Mouse (Mus musculus) heart, adult 2 months (tissue): ENCODE measurements around the gene Chtop.

Experiments
- CTCF ChIP-seq: fragments of 200-600 bp; IDR thresholded peaks from 2 replicates; pipeline ENCODE4 v1.8.1; 2022; ENCODE audit warnings: antibody characterized with exemption, mild to moderate bottlenecking, moderate library complexity
- POLR2A ChIP-seq: fragments of 200-500 bp; IDR thresholded peaks from 2 replicates; pipeline ENCODE4 v1.6.1; 2011; ENCODE audit warnings: mild to moderate bottlenecking, low read depth, low read length, control low read depth; ENCODE audit not compliant: insufficient read depth

- TF ChIP-seq CTCF, result no peak
- TF ChIP-seq POLR2A, result no peak
Measured at GRCm38 (mm10) chr3:90461935-90462334, 47.4 kb downstream of the Chtop start.
